Mouse (Mus musculus) forebrain, embryonic 16.5 days (tissue): ENCODE data around the gene Dnajc28. TPM values are rescaled to one million over a fixed set of nuclear protein-coding genes. Genes with fewer than 3 reads are reported as not detected.
"Not testable (repeated sequence)": the region's sequence is repeated elsewhere in the genome, so short reads cannot be mapped to it uniquely, and the experiment has no call there.

ENCODE experiments used
- ATAC-seq: fragments of 200-750 bp; cut with Nextera tagmentation; 2 replicates; pipeline ENCODE4 v1.8.0; 2017; ENCODE audit warnings: mild to moderate bottlenecking, moderate library complexity
- H3K27ac ChIP-seq: fragments of 300-500 bp; sonication (generic); 2 replicates; pipeline ENCODE4 v1.5.1; 2014; ENCODE audit warnings: low read length, control low read depth
- H3K27me3 ChIP-seq: fragments of 300-500 bp; sonication (generic); replicated peaks from 2 replicates; pipeline ENCODE4 v1.6.1; 2014; ENCODE audit warnings: low read length; ENCODE audit not compliant: control insufficient read depth, insufficient read depth
- H3K36me3 ChIP-seq: fragments of 300-500 bp; sonication (generic); 2 replicates; pipeline ENCODE4 v1.6.1; 2014; ENCODE audit not compliant: control insufficient read depth, insufficient read depth
- H3K4me1 ChIP-seq: fragments of 300-500 bp; sonication (generic); replicated peaks from 2 replicates; pipeline ENCODE4 v1.6.1; 2014; ENCODE audit warnings: low read length; ENCODE audit not compliant: control insufficient read depth, insufficient read depth
- H3K4me2 ChIP-seq: fragments of 300-500 bp; sonication (generic); 2 replicates; pipeline ENCODE4 v1.6.1; 2014; ENCODE audit warnings: mild to moderate bottlenecking, low read length, control low read depth
- H3K4me3 ChIP-seq: fragments of 300-500 bp; sonication (generic); replicated peaks from 2 replicates; pipeline ENCODE4 v1.5.1; 2014; ENCODE audit warnings: mild to moderate bottlenecking, low read length, control low read depth
- H3K9ac ChIP-seq: fragments of 300-500 bp; sonication (generic); replicated peaks from 2 replicates; pipeline ENCODE4 v1.6.1; 2014; ENCODE audit warnings: low read depth, low read length, control low read depth
- H3K9me3 ChIP-seq: fragments of 300-500 bp; sonication (generic); 2 replicates; pipeline ENCODE4 v1.6.1; 2016; ENCODE audit warnings: low read length; ENCODE audit not compliant: control insufficient read depth
- WGBS: fragments of 180-500 bp; shearing (Covaris S2); extraction: QIAGEN DNeasy Blood & Tissue Kit; methylation state at CpG from one replicate; pipeline ENCODE4 v1.1.7; 2014; 5-methylcytosine and 5-hydroxymethylcytosine counted together
- polyA plus RNA-seq: library from polyadenylated mRNA; unstranded; fragments of >200 nt; fragmentation: Nextera tagmentation; extraction: Ambion mirVana; gene quantifications from 2 replicates; pipeline ENCODE4 v1.2.1, GENCODE M21; 2015

The Dnajc28 gene
- polyA plus RNA-seq, 1 experiment from 2014 or later: 8.5 TPM

- Histone ChIP-seq H3K4me2 (no peak overlapping the region), H3K9ac (no peak overlapping the region), H3K27ac (no peak overlapping the region), H3K4me3 (no peak overlapping the region), H3K4me1 (peaks cover 16% of the 10 kb centered on the region), H3K36me3 (peaks cover 10% of the 10 kb centered on the region), H3K9me3 (no peaks in the 10 kb centered on the region), H3K27me3 (no peaks in the 10 kb centered on the region)
- ATAC-seq: no peak
Observed at GRCm38 (mm10) chr16:91649781-91650180, 31.0 kb upstream of the Dnajc28 start.

GRCm38 (mm10) chr16:91649246-91649645 lies 30.4 kb upstream of the Dnajc28 start:
- ATAC-seq: no peak
- Histone ChIP-seq H3K4me2 (peak overlapping the region; percentile 56), H3K4me3 (peak overlapping the region; percentile 31), H3K4me1 (peaks cover 16% of the 10 kb centered on the region), H3K36me3 (peaks cover 7% of the 10 kb centered on the region), H3K27ac (no peak overlapping the region), H3K9me3 (no peaks in the 10 kb centered on the region), H3K9ac (no peak overlapping the region), H3K27me3 (no peaks in the 10 kb centered on the region)
- 57% methylated on average over 3 of the region's 3 CpGs for WGBS

GRCm38 (mm10) chr16:91648220-91648550 lies 29.4 kb upstream of the Dnajc28 start:
- WGBS: under 1% methylated on average over 25 of the region's 25 CpGs
- peak overlapping the region; percentile 81 for H3K4me2 ChIP-seq
- peak overlapping the region; percentile 75 for H3K9ac ChIP-seq
- H3K27me3 ChIP-seq: no peaks in the 10 kb centered on the region
- H3K4me1 ChIP-seq: peaks cover 16% of the 10 kb centered on the region
- H3K36me3 ChIP-seq: peaks cover 7% of the 10 kb centered on the region
- peak; percentile 43 for ATAC-seq
- H3K9me3 ChIP-seq: no peaks in the 10 kb centered on the region
- H3K4me3 ChIP-seq: peak overlapping the region; percentile 83
- peak overlapping the region; percentile 95 for H3K27ac ChIP-seq

GRCm38 (mm10) chr16:91647461-91648219 lies 28.8 kb upstream of the Dnajc28 start, which contains the start of gene Son:
Gene Son (plus strand): TSS chr16:91647506.
- Histone ChIP-seq H3K36me3 (peaks cover 7% of the 10 kb centered on the region), H3K9ac (peak within 1 kb of the TSS; percentile 75), H3K4me1 (peaks cover 16% of the 10 kb centered on the region), H3K27ac (peak within 1 kb of the TSS; percentile 98), H3K4me2 (peak within 1 kb of the TSS; percentile 81), H3K4me3 (peak within 1 kb of the TSS; percentile 83), H3K9me3 (no peaks in the 10 kb centered on the region), H3K27me3 (no peaks in the 10 kb centered on the region)
- under 1% methylated on average over 70 of the region's 70 CpGs for WGBS
- peak; percentile 98 for ATAC-seq

- Histone ChIP-seq H3K4me3 (peak within 1 kb of the TSS; percentile 83), H3K27me3 (no peaks in the 10 kb centered on the region), H3K9me3 (no peaks in the 10 kb centered on the region), H3K27ac (peak within 1 kb of the TSS; percentile 98), H3K36me3 (peaks cover 7% of the 10 kb centered on the region; the same call in 1 of the 2 replicates), H3K9ac (peak within 1 kb of the TSS; percentile 75), H3K4me2 (peak within 1 kb of the TSS; percentile 80), H3K4me1 (peaks cover 16% of the 10 kb centered on the region)
- peak; percentile 83 for ATAC-seq
- 0% methylated on average over 59 of the region's 59 CpGs for WGBS
Observed at GRCm38 (mm10) chr16:91646681-91647419, 28.0 kb upstream of the Dnajc28 start, which contains the start of gene Gart. Gene Gart (minus strand): TSS chr16:91646952.

- no peak for ATAC-seq
Observed at GRCm38 (mm10) chr16:91645995-91646602, 27.3 kb upstream of the Dnajc28 start.

GRCm38 (mm10) chr16:91645420-91645819 lies 26.6 kb upstream of the Dnajc28 start:
- H3K4me1 ChIP-seq: peaks cover 16% of the 10 kb centered on the region
- not testable (repeated sequence) for H3K27me3 ChIP-seq, H3K9ac ChIP-seq, H3K4me3 ChIP-seq, H3K9me3 ChIP-seq, H3K27ac ChIP-seq, ATAC-seq, H3K4me2 ChIP-seq, H3K36me3 ChIP-seq
- no CpG with 5 or more reads among the region's 2 CpGs for WGBS

More at GRCm38 (mm10) chr16:91645995-91646602, 27.3 kb upstream of the Dnajc28 start:
- Histone ChIP-seq H3K36me3 (peaks cover 7% of the 10 kb centered on the region), H3K9me3 (no peaks in the 10 kb centered on the region), H3K4me1 (peaks cover 16% of the 10 kb centered on the region), H3K27me3 (no peaks in the 10 kb centered on the region), H3K27ac (peak overlapping the region; percentile 47; the same call in 1 of the 2 replicates), H3K4me2 (peak overlapping the region; percentile 80), H3K9ac (no peak overlapping the region), H3K4me3 (peak overlapping the region; percentile 83)
- under 1% methylated on average over 11 of the region's 11 CpGs for WGBS

GRCm38 (mm10) chr16:91644901-91645300 lies 26.1 kb upstream of the Dnajc28 start:
- Histone ChIP-seq H3K27me3 (no peaks in the 10 kb centered on the region), H3K27ac (no peak overlapping the region), H3K9me3 (no peaks in the 10 kb centered on the region), H3K9ac (no peak overlapping the region), H3K36me3 (peaks cover 9% of the 10 kb centered on the region), H3K4me2 (no peak overlapping the region), H3K4me1 (peaks cover 13% of the 10 kb centered on the region), H3K4me3 (no peak overlapping the region)
- no peak for ATAC-seq
- WGBS: 81% methylated on average over 2 of the region's 2 CpGs

GRCm38 (mm10) chr16:91640171-91640570 lies 21.3 kb upstream of the Dnajc28 start:
- no peak overlapping the region for H3K27ac ChIP-seq
- no peak overlapping the region for H3K4me3 ChIP-seq
- H3K27me3 ChIP-seq: no peaks in the 10 kb centered on the region
- WGBS: 94% methylated on average over 8 of the region's 8 CpGs
- no peak overlapping the region for H3K4me2 ChIP-seq
- peaks cover 26% of the 10 kb centered on the region for H3K36me3 ChIP-seq
- H3K4me1 ChIP-seq: no peaks in the 10 kb centered on the region
- no peak for ATAC-seq
- no peak overlapping the region for H3K9ac ChIP-seq
- no peaks in the 10 kb centered on the region for H3K9me3 ChIP-seq
